Mouse (Mus musculus): Measurements from ENCODE around the gene Gpr15. TPM values are rescaled to one million over a fixed set of nuclear protein-coding genes. Genes with fewer than 3 reads are reported as not detected.
A peak's percentile ranks its signal among the peaks of the same experiment; 100 is the strongest.

The Gpr15 gene
- total RNA-seq, 2 experiments from 2014 or later: not detected

GRCm38 (mm10) chr16:58702329-58702932 is 16.4 kb downstream of the Gpr15 start:
- no peak for DNase-seq (ENCODE audit: low spot score in 2 of 2)

DNA sequence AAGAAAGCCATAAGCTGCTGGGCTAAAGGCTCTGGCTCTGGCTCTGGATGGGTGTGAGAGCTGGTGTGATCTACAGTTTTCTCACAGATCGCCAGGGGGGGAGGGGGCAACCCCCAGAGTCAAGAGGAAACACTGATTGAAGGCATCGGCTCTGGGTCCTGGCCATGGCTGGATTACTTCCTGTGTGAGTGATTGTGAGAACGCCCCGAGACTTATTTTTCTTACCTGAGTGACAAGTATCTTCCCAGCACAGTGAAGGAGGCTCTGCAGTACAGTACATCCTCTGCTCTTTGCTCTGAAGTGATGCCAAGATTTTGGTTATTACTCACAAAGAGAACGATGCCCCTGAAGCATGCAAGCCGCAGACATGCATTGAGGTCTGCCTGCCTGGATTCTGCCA is 17.1 kb downstream of the Gpr15 start:
- no peak for DNase-seq (ENCODE audit: low spot score in 2 of 2)

GRCm38 (mm10) chr16:58700816-58701424 is 17.9 kb downstream of the Gpr15 start:
- no peak for DNase-seq (ENCODE audit: low spot score in 2 of 2)

DNA sequence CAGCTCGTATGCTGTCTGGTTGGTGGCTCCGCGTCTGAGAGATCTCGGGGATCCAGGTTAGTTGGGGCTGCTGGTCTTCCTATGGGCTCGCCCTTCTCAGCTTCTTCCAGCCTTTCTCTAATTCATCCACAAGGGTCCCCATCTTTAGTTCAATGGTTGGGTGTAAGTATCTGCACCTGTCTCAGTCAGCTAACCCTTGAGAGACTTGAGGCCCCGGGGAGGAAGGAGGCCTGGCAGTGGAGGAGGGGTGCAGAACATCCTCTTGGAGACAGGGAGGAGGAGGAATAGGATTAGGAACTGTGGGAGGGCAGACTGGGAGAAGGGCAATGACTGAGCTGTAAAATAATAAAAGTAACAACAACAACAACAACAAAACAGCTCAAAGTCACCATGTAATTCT is 18.7 kb downstream of the Gpr15 start:
- no peak for DNase-seq (ENCODE audit: low spot score in 2 of 2)

DNA sequence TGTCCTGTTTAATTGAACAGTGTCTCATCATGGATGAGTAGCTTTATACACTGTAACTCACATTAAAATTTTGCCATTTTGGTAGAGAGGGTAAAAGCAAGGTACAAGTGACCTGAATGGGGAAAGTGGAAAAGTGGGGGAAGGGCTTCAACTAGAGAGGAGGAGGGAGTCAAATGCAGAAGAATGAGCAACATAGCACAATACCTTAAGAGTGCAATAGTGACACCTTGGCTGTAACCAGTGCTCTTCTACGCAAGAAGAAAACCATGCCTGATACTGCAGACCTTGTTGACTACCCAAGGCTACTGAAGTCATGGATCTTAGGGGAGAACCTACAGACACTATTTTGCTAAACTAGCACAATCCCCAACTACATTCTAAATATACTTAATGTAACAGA is 21.6 kb downstream of the Gpr15 start:
- DNase-seq (ENCODE audit: low spot score in 2 of 2): no peak

DNA sequence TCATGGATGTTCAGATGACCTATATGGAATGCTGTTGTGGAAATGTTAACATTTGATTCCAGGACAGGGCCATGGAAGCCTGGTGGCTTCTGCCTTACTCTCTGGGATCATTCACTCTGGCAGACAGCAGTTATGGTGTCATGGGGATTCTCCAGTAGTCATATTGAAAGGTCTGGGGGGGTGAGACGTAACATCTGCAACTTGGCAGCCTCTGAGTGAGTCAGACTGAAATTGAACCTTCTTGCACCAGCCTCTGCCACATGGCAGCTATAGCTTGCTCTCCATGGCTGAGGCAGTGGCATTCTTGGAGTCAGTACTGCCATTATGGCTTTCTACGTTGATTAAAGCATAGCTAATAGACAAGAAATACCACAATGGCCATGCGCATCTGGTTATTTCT is 22.1 kb downstream of the Gpr15 start:
- DNase-seq (ENCODE audit: low spot score in 2 of 2): no peak

DNA sequence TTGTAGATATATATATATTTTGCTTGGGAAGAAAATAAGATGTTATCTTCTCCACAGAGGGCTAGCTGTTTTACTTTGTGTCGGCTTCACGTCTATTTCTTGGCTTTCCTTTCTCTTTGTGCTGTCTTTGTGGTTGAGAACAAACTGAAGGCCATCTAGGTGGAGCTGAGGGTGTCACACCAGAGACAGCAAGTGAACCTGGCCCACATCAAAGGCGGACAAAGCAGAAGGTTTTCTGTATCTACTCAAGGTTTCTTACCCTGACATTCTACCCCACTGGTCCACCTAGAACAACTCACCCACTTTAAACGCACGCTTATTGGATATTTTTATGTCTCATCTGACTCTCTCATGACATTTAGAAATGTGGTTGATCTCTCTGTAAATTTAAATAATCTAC is 24.8 kb downstream of the Gpr15 start:
- DNase-seq (ENCODE audit: low spot score in 2 of 2): no peak

- DNase-seq (ENCODE audit: low spot score in 2 of 2): no peak
Observed at GRCm38 (mm10) chr16:58690322-58690732, 28.5 kb downstream of the Gpr15 start.

GRCm38 (mm10) chr16:58689555-58690169 is 29.2 kb downstream of the Gpr15 start:
- DNase-seq (ENCODE audit: low spot score in 2 of 2): no peak

GRCm38 (mm10) chr16:58688534-58688933 is 30.3 kb downstream of the Gpr15 start:
- DNase-seq (ENCODE audit: low spot score in 2 of 2): no peak

DNA sequence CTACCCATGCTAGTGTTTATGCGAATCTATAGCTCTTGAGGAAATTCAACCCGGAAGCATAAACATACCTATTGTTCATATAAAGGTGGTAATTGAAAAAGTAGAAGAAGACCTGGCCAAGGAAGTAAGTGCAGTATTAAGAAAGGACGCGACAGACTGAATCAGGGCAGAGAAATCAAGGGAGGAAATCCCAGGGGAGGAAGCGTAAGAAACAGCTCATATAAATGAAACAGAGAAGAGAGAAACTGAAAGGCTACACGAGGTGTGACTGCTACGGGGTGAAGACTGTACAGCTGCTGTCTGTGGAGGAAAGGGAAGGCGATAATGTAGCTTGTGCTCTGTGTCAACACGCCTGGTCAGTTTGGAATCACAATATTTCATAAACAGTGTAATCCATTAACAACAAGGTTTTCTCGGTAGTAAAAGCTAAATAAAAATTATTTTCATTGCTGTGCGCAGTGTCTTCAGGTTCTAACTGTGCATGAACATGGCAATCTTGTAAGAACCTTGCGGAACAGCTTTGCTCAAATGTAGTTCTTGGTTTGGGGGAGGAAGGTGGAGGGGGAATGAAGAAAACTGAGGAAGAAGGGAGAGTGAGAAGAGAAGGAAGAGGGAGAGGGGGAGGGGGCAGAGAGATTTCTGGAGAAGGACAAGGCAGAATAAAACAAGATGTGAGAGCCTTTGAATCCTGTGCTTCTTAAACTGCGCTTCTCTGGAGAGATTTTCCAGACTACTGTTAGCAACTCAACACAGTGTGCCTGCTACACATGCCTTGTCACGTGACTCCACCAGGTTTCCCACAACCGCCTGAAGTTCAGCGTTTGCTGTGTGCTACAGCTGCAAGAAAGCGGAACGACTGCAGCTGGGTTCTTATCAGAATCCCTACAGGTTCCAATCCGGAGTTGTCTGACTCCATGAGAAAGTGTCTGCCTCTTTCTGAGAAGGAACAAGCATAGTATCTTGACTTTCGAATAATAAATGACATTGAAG is 33.0 kb downstream of the Gpr15 start:
- no peak for DNase-seq (ENCODE audit: low spot score in 2 of 2)

GRCm38 (mm10) chr16:58684537-58684936 is 34.3 kb downstream of the Gpr15 start:
- no peak for DNase-seq (ENCODE audit: low spot score in 2 of 2)

DNA sequence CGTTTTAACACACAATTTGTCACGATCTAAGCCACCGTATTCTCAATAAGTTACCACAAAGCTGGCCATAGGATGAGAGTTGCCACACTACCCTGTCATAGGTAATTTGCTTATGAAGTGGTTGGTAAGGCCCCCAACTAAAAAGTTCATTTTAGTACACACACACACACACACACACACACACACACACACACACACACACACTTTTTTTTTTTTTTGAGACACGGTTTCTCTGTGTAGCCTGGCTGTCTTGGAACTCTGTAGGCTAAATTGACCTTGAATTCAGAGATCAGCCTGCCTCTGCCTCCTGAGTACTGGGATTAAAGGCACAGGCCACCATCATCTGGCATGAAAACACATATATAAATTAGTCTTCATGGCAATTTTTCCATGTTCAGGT is 35.0 kb downstream of the Gpr15 start:
- DNase-seq (ENCODE audit: low spot score in 2 of 2): no peak

GRCm38 (mm10) chr16:58682870-58683269 is 36.0 kb downstream of the Gpr15 start:
- no peak for DNase-seq (ENCODE audit: low spot score in 2 of 2)

- no peak for DNase-seq (ENCODE audit: low spot score in 2 of 2)
Observed at GRCm38 (mm10) chr16:58682046-58682445, 36.8 kb downstream of the Gpr15 start.

GRCm38 (mm10) chr16:58678660-58679059 is 40.2 kb downstream of the Gpr15 start:
- DNase-seq (ENCODE audit: low spot score in 2 of 2): no peak

DNA sequence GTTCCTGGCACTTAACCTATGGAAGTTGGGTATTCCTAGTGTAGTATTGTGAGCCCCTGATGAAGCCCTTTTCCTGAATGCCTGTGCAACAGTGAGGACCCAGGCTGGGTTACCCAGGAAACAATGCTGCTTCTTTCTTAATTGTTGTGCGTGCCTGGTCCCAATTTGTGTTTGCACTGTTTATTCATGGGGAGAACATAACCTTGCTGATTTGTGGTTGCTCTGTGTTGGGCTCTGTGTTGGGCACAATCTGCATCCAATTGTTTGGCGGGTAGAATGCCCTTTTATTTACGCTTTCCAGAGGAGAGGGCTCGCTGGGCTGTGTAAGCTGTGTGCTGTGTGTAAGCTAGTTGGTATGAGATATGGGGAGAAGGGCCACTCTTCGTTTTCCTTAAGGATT is 41.4 kb downstream of the Gpr15 start:
- DNase-seq (ENCODE audit: low spot score in 2 of 2): no peak

- DNase-seq (ENCODE audit: low spot score in 2 of 2): no peak
Observed at GRCm38 (mm10) chr16:58676633-58677032, 42.2 kb downstream of the Gpr15 start.

DNA sequence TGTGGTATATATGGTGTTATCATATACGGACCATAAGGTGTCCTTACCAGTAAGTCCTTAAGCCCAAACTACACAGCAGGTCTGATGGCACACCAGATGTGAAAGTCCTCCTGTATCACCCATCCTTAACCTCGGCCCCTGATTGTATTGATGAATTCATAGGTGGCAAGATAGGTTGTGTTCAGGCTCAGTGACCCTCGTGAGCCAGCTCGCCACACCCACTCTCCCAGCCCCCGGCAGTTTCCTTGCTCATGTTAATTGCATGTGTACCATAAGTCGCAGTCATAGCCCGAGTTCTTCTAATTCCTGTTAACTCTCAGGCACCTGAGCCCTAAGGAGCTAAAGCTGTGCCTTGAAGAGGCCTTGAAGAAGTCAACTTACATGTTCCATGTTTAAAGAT is 42.7 kb downstream of the Gpr15 start:
- DNase-seq (ENCODE audit: low spot score in 2 of 2): no peak

DNA sequence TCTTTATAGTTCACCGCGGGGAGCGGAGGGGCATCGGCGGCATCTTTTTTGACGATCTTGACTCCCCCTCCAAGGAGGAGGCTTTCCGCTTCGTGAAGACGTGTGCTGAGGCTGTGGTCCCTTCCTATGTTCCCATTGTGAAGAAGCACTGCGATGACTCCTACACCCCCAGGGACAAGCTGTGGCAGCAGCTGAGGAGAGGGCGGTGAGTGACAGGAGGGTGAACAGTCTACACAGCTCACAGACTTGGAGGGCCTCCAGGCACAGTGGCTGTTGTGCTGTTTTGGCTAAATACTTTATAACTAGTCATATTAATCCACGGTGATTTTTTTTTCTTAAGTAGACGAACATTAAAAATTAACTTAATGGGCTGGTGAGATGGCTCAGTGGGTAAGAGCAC is 43.6 kb downstream of the Gpr15 start:
- DNase-seq (ENCODE audit: low spot score in 2 of 2): peak; percentile 45 to 82

DNA sequence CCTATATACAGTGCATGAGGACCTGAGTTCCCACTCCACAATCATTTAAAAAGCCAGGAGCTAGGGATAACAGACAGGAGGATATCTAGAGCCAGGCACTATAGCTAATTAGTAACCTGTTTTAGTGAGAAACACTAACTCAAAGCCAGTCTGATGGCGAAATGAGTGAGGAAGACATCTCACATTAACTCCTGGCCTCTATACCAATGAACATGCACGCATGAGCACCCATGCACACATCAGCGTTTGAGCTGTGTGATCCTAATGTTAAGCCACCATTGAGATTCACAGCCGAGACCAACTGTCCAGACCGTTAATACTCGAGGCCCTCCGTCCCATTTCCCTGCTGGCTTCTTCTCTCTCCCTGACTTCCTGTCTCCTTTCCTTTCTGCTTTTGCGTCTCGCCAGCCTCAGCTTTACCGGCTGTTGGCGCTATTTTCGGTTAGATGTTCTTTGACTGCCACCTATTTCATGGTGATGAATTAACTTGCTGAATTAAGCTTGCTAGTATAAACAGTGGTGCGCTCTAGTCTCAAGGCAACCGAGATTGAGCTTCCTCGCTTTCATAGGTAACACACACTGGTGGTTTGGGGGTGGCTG is 45.0 kb downstream of the Gpr15 start:
- DNase-seq (ENCODE audit: low spot score in 2 of 2): no peak
